Mouse (Mus musculus) liver, embryonic 12.5 days (tissue): ENCODE data around the gene Tmem95. TPM values are rescaled to one million over a fixed set of nuclear protein-coding genes. Genes with fewer than 3 reads are reported as not detected.

ENCODE experiments used
- ATAC-seq: fragments of 200-750 bp; cut with Nextera tagmentation; 2 replicates; pipeline ENCODE4 v1.8.0; 2017; ENCODE audit warnings: moderate number of reproducible peaks, mild to moderate bottlenecking, moderate library complexity
- H3K27ac ChIP-seq: fragments of 300-500 bp; sonication (generic); 2 replicates; pipeline ENCODE4 v1.5.1; 2016; ENCODE audit warnings: mild to moderate bottlenecking
- H3K27me3 ChIP-seq: fragments of 300-500 bp; sonication (generic); replicated peaks from 2 replicates; pipeline ENCODE4 v1.6.1; 2016; ENCODE audit warnings: mild to moderate bottlenecking, moderate library complexity
- H3K36me3 ChIP-seq: fragments of 300-500 bp; sonication (generic); 2 replicates; pipeline ENCODE4 v1.6.1; 2016; ENCODE audit warnings: mild to moderate bottlenecking, moderate library complexity
- H3K4me1 ChIP-seq: fragments of 300-500 bp; sonication (generic); 2 replicates; pipeline ENCODE4 v1.6.1; 2016
- H3K4me2 ChIP-seq: fragments of 300-500 bp; sonication (generic); 2 replicates; pipeline ENCODE4 v1.6.1; 2016; ENCODE audit warnings: mild to moderate bottlenecking, moderate library complexity
- H3K4me3 ChIP-seq: fragments of 300-500 bp; sonication (generic); 2 replicates; pipeline ENCODE4 v1.5.1; 2016; ENCODE audit warnings: mild to moderate bottlenecking, moderate library complexity
- H3K9ac ChIP-seq: fragments of 300-500 bp; sonication (generic); 2 replicates; pipeline ENCODE4 v1.6.1; 2016; ENCODE audit warnings: mild to moderate bottlenecking, moderate library complexity
- H3K9me3 ChIP-seq: fragments of 300-500 bp; sonication (generic); replicated peaks from 2 replicates; pipeline ENCODE4 v1.6.1; 2016; ENCODE audit warnings: mild to moderate bottlenecking, moderate library complexity
- WGBS: fragments of 180-500 bp; shearing (Covaris S2); methylation state at CpG from one replicate; pipeline ENCODE4 v1.1.7; 2016; ENCODE audit not compliant: insufficient replicate concordance; 5-methylcytosine and 5-hydroxymethylcytosine counted together
- polyA plus RNA-seq: library from polyadenylated mRNA; unstranded; fragments of >200 nt; fragmentation: Nextera tagmentation; extraction: Ambion mirVana; gene quantifications from 2 replicates; pipeline ENCODE4 v1.2.1, GENCODE M21; 2016

Tmem95 gene
- polyA plus RNA-seq, 1 experiment from 2014 or later = not detected

GRCm38 (mm10) chr11:69853994-69854393, 23.8 kb downstream of the Tmem95 start:
- Histone ChIP-seq H3K4me1 (peaks cover 72% of the 10 kb centered on the region), H3K36me3 (peaks cover 42% of the 10 kb centered on the region), H3K4me3 (peak overlapping the region; percentile 42), H3K27me3 (peaks cover 25% of the 10 kb centered on the region), H3K27ac (peak overlapping the region; percentile 99), H3K4me2 (peak overlapping the region; percentile 72), H3K9me3 (no peaks in the 10 kb centered on the region), H3K9ac (peak overlapping the region; percentile 73)
- WGBS = 10% methylated on average over 7 of the region's 7 CpGs
- peak; percentile 93 for ATAC-seq

GRCm38 (mm10) chr11:69850754-69851153, 27.1 kb downstream of the Tmem95 start:
- peak overlapping the region; percentile 10; the same call in 1 of the 2 replicates for H3K4me2 ChIP-seq
- ATAC-seq = no peak
- no peaks in the 10 kb centered on the region for H3K9me3 ChIP-seq
- H3K27me3 ChIP-seq = no peaks in the 10 kb centered on the region
- peaks cover 56% of the 10 kb centered on the region for H3K36me3 ChIP-seq
- WGBS = 57% methylated on average over 8 of the region's 8 CpGs
- no peak overlapping the region for H3K4me3 ChIP-seq
- peaks cover 91% of the 10 kb centered on the region for H3K4me1 ChIP-seq
- no peak overlapping the region for H3K9ac ChIP-seq
- H3K27ac ChIP-seq = peak overlapping the region; percentile 99

GRCm38 (mm10) chr11:69849884-69850283, 27.9 kb downstream of the Tmem95 start:
- Histone ChIP-seq H3K36me3 (peaks cover 56% of the 10 kb centered on the region), H3K4me1 (peaks cover 91% of the 10 kb centered on the region), H3K9ac (no peak overlapping the region), H3K4me3 (no peak overlapping the region), H3K27ac (peak overlapping the region; percentile 99), H3K27me3 (no peaks in the 10 kb centered on the region), H3K4me2 (0 out of 2 replicates have a peak overlapping the region, but pooled peaks have one; percentile 10), H3K9me3 (no peaks in the 10 kb centered on the region)
- ATAC-seq = no peak
- 83% methylated on average over 15 of the region's 15 CpGs for WGBS

DNA sequence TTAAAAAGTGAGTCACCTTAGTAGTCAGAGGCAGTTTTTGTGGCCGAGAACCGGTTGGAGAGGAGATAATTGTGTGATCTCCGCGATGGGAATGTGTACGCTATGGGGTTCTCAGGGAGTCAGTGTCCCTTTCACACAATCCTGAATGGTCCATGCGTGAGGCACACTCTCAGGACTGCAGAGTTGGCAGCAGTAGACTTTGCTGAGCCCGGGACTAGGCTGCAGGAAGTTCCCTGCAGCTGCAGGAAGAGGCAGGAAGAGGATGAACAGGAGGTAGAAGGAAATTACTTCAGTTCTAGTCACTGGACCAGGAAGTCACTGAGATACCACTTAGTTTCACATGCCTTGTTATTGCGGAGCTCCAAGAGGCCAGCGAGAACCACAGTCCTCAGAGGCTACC, 28.7 kb downstream of the Tmem95 start:
- ATAC-seq = no peak
- WGBS = 75% methylated on average over 9 of the region's 9 CpGs
- H3K4me2 ChIP-seq = 0 out of 2 replicates have a peak overlapping the region, but pooled peaks have one; percentile 10
- H3K27me3 ChIP-seq = no peaks in the 10 kb centered on the region
- H3K9me3 ChIP-seq = no peaks in the 10 kb centered on the region
- 0 out of 2 replicates have a peak overlapping the region, but pooled peaks have one; percentile 8 for H3K9ac ChIP-seq
- peaks cover 56% of the 10 kb centered on the region for H3K36me3 ChIP-seq
- H3K27ac ChIP-seq = peak overlapping the region; percentile 99
- H3K4me1 ChIP-seq = peaks cover 85% of the 10 kb centered on the region
- H3K4me3 ChIP-seq = no peak overlapping the region

DNA sequence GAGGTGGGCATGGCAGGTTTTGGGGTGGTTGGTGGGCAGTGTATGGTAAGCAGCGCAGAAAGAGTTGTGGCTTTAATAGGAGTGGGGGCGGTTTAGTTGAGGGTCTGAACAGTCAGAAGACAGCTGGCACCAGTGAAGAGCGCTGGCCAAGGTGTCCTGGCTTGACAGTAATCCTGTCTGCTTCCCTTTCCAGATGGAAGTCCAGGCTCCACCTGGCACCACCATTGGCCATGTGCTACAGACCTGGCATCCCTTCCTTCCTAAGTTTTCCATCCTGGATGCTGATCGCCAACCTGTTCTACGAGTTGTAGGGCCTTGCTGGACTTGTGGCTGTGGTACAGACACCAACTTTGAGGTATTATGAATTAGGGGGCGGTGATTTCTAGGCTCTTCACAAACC, 29.8 kb downstream of the Tmem95 start:
- Histone ChIP-seq H3K4me1 (peaks cover 80% of the 10 kb centered on the region), H3K27me3 (no peaks in the 10 kb centered on the region)
- WGBS = 94% methylated on average over 6 of the region's 6 CpGs

DNA sequence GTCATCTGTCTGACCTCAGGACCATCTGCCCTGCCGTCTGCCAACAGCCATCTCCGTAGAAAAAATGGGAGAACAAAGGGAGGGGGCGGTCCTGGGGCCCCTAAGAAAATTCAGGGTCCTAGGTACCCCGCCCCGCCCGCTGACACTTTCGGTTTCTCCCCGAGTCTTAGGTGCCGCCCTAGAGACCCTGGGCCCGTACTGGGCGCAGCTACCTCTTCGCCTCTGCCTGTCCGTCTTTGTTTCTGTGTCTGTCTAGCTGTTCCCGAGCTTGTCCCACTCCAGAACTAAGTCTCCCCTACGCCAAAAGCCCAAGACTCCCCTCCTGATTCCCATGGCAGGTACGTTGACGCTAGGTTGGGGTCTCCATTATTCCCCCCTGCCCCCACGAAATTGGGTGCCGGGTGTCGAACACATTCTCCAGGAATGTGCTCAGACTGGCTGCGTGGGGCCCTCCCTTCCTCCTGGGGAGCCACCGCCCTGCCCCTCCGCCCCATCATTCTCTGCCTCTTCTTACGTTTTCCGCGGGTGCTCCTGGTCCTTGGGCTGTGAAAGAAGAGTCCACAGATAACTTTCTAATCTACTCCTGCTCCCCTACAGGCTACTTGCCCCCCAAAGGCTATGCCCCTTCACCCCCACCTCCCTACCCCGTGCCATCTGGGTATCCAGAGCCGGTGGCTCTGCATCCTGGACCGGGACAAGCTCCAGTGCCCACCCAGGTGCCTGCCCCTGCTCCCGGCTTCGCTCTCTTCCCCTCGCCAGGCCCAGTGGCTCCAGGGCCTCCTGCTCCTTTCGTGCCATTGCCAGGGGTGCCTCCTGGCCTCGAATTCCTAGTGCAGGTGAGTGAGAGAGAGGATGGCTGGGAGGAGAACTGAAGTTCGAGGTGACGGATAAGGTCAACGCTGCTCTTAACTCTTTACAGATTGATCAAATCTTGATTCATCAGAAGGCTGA, 30.8 kb downstream of the Tmem95 start:
- H3K9me3 ChIP-seq = no peaks in the 10 kb centered on the region
- peak overlapping the region; percentile 99 for H3K27ac ChIP-seq
- H3K27me3 ChIP-seq = no peaks in the 10 kb centered on the region
- peak overlapping the region; percentile 87 for H3K9ac ChIP-seq
- WGBS = 15% methylated on average over 37 of the region's 37 CpGs
- peaks cover 44% of the 10 kb centered on the region for H3K36me3 ChIP-seq
- H3K4me3 ChIP-seq = peak overlapping the region; percentile 73
- H3K4me1 ChIP-seq = peaks cover 80% of the 10 kb centered on the region
- ATAC-seq = peak; percentile 67
- H3K4me2 ChIP-seq = peak overlapping the region; percentile 92

More for the DNA sequence above, 29.8 kb downstream of the Tmem95 start:
- peak overlapping the region; percentile 73 for H3K4me3 ChIP-seq
- H3K9me3 ChIP-seq = no peaks in the 10 kb centered on the region
- H3K27ac ChIP-seq = peak overlapping the region; percentile 99
- peak overlapping the region; percentile 87; the same call in 1 of the 2 replicates for H3K9ac ChIP-seq
- ATAC-seq = no peak
- peaks cover 54% of the 10 kb centered on the region for H3K36me3 ChIP-seq
- peak overlapping the region; percentile 92 for H3K4me2 ChIP-seq

GRCm38 (mm10) chr11:69846198-69846680, 31.6 kb downstream of the Tmem95 start, which contains the start of gene Plscr3:
Plscr3 (plus strand) TSS chr11:69846376.
- WGBS = under 1% methylated on average over 38 of the region's 38 CpGs
- Histone ChIP-seq H3K27ac (peak within 1 kb of the TSS; percentile 99), H3K9me3 (no peaks in the 10 kb centered on the region)

DNA sequence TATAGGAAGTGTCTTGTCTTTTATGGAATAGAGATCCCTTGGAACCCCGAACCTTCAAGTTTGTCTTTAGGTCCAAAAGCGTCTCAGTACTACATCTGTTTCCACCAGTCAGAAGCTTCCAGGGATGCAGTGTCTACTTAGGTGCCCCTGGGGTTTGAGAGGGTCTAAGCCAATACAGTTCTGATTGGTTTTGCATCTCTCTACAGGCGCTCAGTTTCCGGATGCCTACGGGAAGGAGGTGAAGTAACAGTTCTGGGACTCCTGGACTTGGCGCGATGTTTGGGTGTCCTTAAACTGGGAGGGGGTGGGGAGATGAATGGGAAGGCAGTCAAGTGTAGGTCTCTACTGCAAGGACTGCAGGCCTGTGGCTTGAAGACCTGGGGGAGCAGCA, 39.1 kb downstream of the Tmem95 start:
- Histone ChIP-seq H3K9me3 (no peaks in the 10 kb centered on the region), H3K4me3 (peak overlapping the region; percentile 63), H3K36me3 (0 out of 2 replicates have a peak, but pooled peaks cover 5% of the 10 kb centered on the region), H3K4me1 (peaks cover 72% of the 10 kb centered on the region), H3K9ac (peak overlapping the region; percentile 77), H3K27me3 (peaks cover 41% of the 10 kb centered on the region), H3K4me2 (peak overlapping the region; percentile 98), H3K27ac (peak overlapping the region; percentile 80)
- peak; percentile 11 for ATAC-seq
- WGBS = 0% methylated on average over 7 of the region's 7 CpGs

More at GRCm38 (mm10) chr11:69846198-69846680, 31.6 kb downstream of the Tmem95 start, which contains the start of gene Plscr3:
- Histone ChIP-seq H3K27me3 (no peaks in the 10 kb centered on the region), H3K4me2 (peak within 1 kb of the TSS; percentile 92), H3K36me3 (peaks cover 37% of the 10 kb centered on the region), H3K4me3 (peak within 1 kb of the TSS; percentile 73), H3K4me1 (peaks cover 72% of the 10 kb centered on the region), H3K9ac (peak within 1 kb of the TSS; percentile 87)
- ATAC-seq = peak; percentile 90

GRCm38 (mm10) chr11:69837952-69838713, 39.7 kb downstream of the Tmem95 start, which contains the start of gene Tmem256:
Tmem256 (plus strand) TSS chr11:69838514.
- Histone ChIP-seq H3K4me2 (peak within 1 kb of the TSS; percentile 98), H3K4me1 (peaks cover 73% of the 10 kb centered on the region), H3K9ac (peak within 1 kb of the TSS; percentile 77), H3K27me3 (peaks cover 47% of the 10 kb centered on the region), H3K9me3 (no peaks in the 10 kb centered on the region), H3K4me3 (peak within 1 kb of the TSS; percentile 63), H3K36me3 (0 out of 2 replicates have a peak, but pooled peaks cover 5% of the 10 kb centered on the region), H3K27ac (peak within 1 kb of the TSS; percentile 80)
- peak; percentile 85 for ATAC-seq
- WGBS = under 1% methylated on average over 34 of the region's 34 CpGs

DNA sequence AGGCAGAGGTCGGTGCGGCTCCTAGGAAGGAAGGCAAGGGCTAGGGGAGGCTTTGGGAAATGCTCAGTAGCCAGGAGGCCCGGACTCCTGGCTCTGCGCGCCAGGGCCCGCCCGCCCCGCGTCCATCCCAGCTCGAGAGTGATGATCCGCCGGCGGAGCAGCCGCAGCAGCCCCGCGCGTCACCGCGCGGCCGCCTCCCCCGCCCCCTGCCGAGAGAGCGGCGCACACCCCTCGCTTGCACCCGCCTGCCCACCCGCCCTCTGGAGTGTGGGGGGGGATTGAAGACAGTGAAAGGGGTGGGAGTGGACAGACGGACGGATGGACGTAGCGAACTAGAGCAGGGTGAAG, 40.2 kb downstream of the Tmem95 start, which contains the start of gene Nlgn2:
Gene Nlgn2, minus strand, starts transcription at position 181 of the 348 bp plus-strand sequence.
- Histone ChIP-seq H3K4me2 (peak within 1 kb of the TSS; percentile 98), H3K4me3 (peak within 1 kb of the TSS; percentile 63), H3K9ac (peak within 1 kb of the TSS; percentile 77), H3K27ac (peak within 1 kb of the TSS; percentile 80), H3K4me1 (peaks cover 68% of the 10 kb centered on the region), H3K27me3 (peaks cover 52% of the 10 kb centered on the region), H3K36me3 (0 out of 2 replicates have a peak, but pooled peaks cover 5% of the 10 kb centered on the region), H3K9me3 (no peaks in the 10 kb centered on the region)
- WGBS = under 1% methylated on average over 30 of the region's 32 CpGs
- peak; percentile 30 for ATAC-seq
